Mouse (Mus musculus) G1E-ER4 (cell line): ENCODE measurements around the gene Gm5414. TPM values are rescaled to one million over a fixed set of nuclear protein-coding genes. Genes with fewer than 3 reads are reported as not detected.

Experiments
- GATA1 ChIP-seq: IDR thresholded peaks from one replicate; pipeline ENCODE4 v1.8.0; 2012; ENCODE audit warnings: low read length, inconsistent platforms
- polyA plus RNA-seq: library from polyadenylated mRNA; stranded (reverse); fragments of >175 nt; gene quantifications from 2 replicates; pipeline ENCODE4 v1.2.3, GENCODE M21; 2012

Gene Gm5414
- not detected in 2 replicates for polyA plus RNA-seq

DNA sequence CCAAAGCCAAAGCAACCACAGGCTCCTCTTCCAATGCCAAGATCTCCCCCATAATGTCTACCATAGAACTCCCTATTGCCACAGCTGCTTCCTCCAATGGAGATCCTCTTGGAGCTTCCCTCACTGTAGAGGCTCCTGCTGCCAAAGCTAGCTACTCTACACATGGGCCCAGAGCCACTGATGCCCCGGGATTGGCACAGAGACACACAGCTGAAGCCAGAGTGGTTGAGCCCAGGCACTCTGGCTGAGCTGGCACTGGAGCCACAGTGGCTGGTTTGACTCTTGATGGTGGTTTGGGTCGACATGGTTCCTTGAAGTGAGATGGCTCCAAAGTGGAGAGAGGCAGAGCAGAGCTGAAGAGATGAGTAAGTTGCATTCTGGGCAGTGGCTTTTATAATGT, at the start of gene Gm5414:
Gm5414 (minus strand) TSS at position 305 of the 400 bp plus-strand sequence.
- no peak for TF ChIP-seq GATA1

DNA sequence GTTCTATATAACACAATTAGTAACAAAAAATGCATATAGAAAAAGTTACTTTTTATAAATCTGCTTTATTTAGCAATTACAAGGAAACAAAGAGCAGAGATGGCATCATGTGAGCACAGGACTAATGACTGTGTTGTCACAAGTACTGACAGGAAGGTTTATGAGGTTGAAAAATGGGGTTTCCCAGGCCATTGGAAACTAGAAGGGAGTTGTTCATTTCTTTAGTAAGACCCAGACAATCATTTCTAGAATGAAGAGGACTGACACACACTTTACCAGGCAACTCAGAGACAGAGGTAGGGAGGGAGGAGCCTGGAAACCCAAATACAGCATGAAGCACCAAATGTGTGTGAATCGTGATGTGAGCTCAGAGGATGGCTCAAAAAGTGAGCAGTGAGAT, 48.0 kb upstream of the Gm5414 start:
- no peak for TF ChIP-seq GATA1

DNA sequence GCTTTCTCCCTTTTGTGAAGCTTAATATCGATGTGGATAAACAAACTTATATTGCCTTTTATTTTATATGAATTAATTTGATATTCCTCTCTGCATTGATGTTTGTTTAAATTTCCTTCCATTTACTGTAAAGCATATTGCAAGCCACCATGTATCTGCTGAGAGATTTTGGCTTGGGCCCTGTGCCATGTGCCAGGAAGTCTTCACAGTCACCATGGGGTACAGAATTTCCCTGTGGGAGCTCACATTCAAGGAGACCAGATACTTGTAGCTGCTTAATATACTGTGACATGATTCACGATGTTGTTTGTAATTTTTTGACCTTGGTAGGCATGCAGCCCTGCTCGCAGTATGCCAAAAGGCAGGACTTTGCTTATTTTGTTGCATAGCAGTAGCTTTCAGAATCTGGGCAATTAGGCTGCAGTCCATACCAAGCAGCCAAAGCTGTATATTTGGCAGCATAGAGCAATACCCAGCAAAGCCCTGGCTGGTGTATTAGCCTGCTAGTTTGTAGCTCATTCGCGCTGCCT, 24.8 kb upstream of the Gm5414 start:
- TF ChIP-seq GATA1: no peak

DNA sequence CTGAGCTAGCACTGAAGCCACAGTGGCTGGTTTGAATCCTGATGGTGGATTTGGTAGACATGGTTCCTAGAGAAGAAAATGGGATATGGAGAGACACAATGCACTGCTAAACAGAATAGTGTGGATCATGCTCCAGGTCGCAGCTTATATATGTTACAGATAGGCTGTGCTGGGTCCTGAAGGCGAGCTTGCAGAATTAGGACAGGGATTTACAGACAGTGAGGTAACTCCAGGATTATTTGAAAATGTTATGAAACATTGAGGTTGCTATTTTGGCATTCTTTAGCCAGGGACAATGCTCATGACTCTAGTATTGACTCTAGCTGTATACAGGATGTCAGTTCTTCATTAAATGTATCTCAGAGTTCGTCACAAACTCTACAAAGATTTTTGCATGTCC, 19.3 kb upstream of the Gm5414 start, which contains the start of gene Gm5478:
Gm5478 (minus strand) TSS at position 101 of the 400 bp plus-strand sequence.
- no peak for TF ChIP-seq GATA1

DNA sequence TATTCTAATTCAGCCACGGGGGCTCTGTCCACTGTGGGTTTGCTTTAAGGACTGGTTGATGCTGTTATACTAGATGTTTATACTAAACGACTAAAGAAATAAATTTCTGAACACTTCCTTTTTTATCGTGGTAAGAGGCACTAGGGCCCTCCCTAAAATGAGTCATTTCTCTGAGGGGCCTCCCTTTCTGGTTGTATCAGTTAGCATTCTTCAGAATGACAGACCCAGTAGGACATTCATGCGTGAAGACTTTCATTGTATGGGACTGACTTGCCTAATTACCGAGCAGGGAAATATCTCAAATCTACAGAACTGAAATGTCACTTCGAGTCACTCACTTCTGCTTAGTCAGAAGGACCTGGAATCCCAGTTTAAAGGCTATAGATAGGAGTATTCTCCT, 28.9 kb downstream of the Gm5414 start:
- TF ChIP-seq GATA1: no peak

DNA sequence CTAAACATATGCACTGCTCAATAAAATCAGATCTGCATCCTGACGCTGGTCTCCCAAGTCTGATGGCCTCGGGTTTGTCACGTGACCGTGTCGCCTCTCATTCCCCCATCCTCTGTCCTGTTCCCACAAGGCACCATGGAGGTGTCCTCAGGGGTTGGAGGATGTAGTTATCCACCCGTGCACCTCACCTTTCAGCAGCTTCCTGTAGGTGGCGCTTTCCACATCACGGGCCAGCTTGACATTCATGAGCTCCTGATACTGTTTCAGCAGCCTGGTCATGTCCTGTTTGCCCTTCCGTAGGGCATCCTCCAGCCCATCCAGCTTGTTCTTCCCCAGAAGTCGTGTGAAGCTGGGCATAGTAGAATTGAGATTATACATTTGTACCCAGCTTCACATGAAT, 39.8 kb downstream of the Gm5414 start:
- TF ChIP-seq GATA1: no peak

DNA sequence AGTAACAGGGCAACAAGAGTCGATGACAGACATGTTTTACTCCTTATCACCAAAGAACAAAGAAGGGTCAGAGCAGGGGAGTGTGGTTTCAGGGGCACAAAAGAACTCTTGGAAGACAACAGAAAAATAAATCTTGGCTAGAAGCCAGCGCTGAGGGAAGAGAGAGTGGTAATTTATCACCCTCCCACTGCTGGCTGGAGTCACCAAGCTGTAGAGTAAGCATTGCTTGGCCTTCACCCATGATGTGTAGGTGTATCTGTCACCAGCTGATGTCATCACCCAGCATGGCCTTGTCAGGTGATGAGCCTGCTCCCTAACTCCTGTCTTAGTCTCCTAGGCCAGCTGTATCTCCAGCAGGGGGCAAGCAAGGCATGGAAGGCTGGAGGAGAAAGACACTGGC, 43.5 kb downstream of the Gm5414 start:
- no peak for TF ChIP-seq GATA1

DNA sequence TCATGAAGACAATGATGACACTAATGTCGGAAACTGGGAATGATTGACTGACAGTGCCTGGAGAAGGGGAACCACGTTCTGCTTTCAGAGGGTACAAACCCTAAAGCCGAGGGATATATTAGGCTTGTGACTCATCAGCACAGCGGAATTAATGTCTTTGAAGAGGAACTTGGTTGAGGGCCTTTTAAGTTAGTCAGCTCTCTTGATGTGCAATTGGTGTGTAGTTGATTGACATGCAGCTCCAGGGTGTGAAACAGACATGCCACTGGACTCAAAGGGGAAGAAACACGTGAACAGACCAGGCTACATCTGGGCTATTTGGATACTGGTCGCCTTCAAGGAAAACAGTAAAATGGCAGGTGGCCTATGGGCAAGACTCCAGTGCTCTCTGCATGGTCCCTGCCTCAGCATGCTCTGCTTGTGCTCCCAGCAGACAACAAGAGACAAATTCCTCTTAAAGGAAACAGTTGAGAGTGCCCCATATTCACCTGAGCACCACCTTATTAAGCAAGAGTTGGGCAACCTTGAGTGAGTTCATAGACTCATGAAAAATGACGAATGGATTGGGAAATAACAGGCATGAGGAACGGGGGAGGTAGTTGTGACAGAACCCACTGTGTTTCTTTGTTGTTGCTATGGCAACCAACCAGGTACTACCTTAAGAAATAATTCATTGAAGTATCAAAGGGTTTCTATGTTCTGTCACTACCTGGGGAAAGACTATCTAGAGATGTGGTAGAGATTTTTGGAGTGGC, 44.6 kb downstream of the Gm5414 start:
- TF ChIP-seq GATA1: no peak

DNA sequence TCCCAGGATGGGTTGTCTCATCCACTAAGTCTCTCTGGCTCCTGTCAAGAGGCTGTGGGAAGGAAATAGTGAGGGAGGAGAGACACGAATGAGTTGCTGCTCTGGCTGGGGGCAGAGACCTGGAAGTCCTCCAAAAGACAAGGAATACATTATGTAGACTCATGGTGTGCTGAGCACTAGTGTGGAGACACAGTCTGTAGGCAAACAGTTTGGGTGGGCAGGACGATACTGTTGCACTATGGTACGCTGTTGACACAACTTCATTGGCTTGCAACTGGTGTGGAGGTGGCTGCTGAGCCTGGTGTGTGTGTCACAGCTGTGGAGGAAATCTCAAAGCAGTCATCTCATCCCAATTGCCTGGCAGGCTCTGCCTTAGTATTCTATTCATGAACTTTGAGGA, 46.3 kb downstream of the Gm5414 start:
- TF ChIP-seq GATA1: no peak

DNA sequence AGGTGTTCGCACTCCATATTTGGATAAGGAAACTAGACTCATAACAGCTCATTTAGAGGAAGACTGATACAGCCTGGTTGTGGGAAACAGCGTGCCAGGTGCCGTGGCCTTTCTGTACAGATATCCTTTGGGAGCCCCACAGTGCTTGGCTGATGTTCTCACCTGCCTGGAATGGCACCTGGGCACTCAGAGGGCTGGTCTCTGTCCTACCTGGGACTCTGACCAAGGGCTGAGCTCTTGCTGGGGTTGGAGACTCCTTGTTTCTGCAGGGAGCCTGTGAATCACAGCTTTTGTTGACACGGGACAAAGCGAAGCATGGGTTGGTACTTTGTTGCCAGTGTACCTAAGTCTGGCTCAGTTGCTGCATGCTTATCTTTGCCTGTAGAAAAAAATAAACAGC, 52.5 kb downstream of the Gm5414 start:
- no peak for TF ChIP-seq GATA1

Other genes starting within 250 kb of the Gm5414 start
- gene Krt7, start 217.1 kb downstream of the Gm5414 start, polyA plus RNA-seq: not detected in 2 replicates
- gene Krt87, start 189.4 kb downstream of the Gm5414 start, polyA plus RNA-seq: not detected in 2 replicates
- gene Krt88, start 180.4 kb downstream of the Gm5414 start, polyA plus RNA-seq: not detected in 2 replicates
- gene Krt81, start 164.4 kb downstream of the Gm5414 start, polyA plus RNA-seq: not detected in 2 replicates
- not detected in 2 replicates for gene Krt86, start 154.7 kb downstream of the Gm5414 start, polyA plus RNA-seq
- not detected in 2 replicates for gene Krt83, start 136.7 kb downstream of the Gm5414 start, polyA plus RNA-seq
- not detected in 2 replicates for gene Gm49425, start 110.9 kb downstream of the Gm5414 start, polyA plus RNA-seq
- not detected in 2 replicates for gene Krt84, start 95.4 kb downstream of the Gm5414 start, polyA plus RNA-seq
- not detected in 2 replicates for gene Krt82, start 77.5 kb downstream of the Gm5414 start, polyA plus RNA-seq
- not detected in 2 replicates for gene Krt90, start 65.2 kb downstream of the Gm5414 start, polyA plus RNA-seq
- not detected in 2 replicates for gene Krt75, start 54.3 kb downstream of the Gm5414 start, polyA plus RNA-seq
- gene Gm5478, start 19.2 kb upstream of the Gm5414 start, polyA plus RNA-seq: not detected in 2 replicates
- not detected in 2 replicates for gene Krt6b, start 52.1 kb upstream of the Gm5414 start, polyA plus RNA-seq
- not detected in 2 replicates for gene Krt6a, start 66.1 kb upstream of the Gm5414 start, polyA plus RNA-seq
- gene Krt5, start 84.7 kb upstream of the Gm5414 start, polyA plus RNA-seq: not detected in 2 replicates
- gene Krt71, start 114.9 kb upstream of the Gm5414 start, polyA plus RNA-seq: not detected in 2 replicates
- not detected in 2 replicates for gene Krt72, start 158.3 kb upstream of the Gm5414 start, polyA plus RNA-seq
- gene Krt73, start 174.2 kb upstream of the Gm5414 start, polyA plus RNA-seq: not detected in 2 replicates
- gene Krt2, start 190.0 kb upstream of the Gm5414 start, polyA plus RNA-seq: not detected in 2 replicates
- not detected in 2 replicates for gene Krt1, start 222.6 kb upstream of the Gm5414 start, polyA plus RNA-seq
- gene Krt77, start 241.5 kb upstream of the Gm5414 start, polyA plus RNA-seq: not detected in 2 replicates